Mouse (Mus musculus) erythroblast, embryonic 14.5 days (primary cell): ENCODE measurements around the gene Rsph10b.

Experiments
- GATA1 ChIP-seq: IDR thresholded peaks from 2 replicates; pipeline ENCODE4 v1.6.1; 2012; ENCODE audit warnings: low read length, inconsistent platforms, mixed read lengths
- TAL1 ChIP-seq: IDR thresholded peaks from 3 replicates; pipeline ENCODE4 v1.6.1; 2012; ENCODE audit warnings: low read length, inconsistent platforms, mixed read lengths

DNA sequence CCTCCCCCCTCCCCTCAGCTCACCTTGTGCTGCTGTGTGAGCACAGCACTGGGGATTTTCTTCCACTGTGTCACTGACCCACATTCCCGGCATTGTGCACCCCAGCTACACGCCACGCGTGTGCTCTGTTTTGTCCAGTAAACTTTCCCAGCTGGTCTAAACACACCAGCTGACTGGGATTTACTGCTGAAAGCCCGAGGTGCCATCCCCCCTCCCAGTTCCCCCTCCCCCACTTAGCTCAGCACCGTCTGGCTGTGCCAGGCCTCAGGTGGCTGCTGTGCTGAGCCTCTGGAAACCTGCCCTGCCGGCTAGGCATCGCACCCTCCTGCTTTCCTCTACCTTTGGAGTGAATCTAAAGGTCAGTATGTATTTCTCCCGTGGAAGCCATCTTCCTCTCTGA, 48.0 kb downstream of the Rsph10b start:
- TF ChIP-seq TAL1 (no peak), GATA1 (no peak)
